Mouse (Mus musculus) limb, embryonic 14.5 days (tissue): Measurements from ENCODE around the gene Spats1. TPM values are rescaled to one million over a fixed set of nuclear protein-coding genes. Genes with fewer than 3 reads are reported as not detected.
A peak's percentile ranks its signal among the peaks of the same experiment; 100 is the strongest.

Experiments used
- ATAC-seq: fragments of 200-750 bp; cut with Nextera tagmentation; 2 replicates; pipeline ENCODE4 v1.8.0; 2017; ENCODE audit warnings: low read depth, moderate number of reproducible peaks, moderate TSS enrichment; ENCODE audit not compliant: low FRiP score
- DNase-seq: peaks from one replicate; pipeline ENCODE4 v3.0.0-alpha.2; 2015; ENCODE audit warnings: low spot score
- H3K27ac ChIP-seq: fragments of 300-500 bp; sonication (generic); replicated peaks from 2 replicates; pipeline ENCODE4 v1.5.1; 2014; ENCODE audit warnings: low read depth, mild to moderate bottlenecking, low read length, moderate library complexity, mixed read lengths
- H3K27me3 ChIP-seq: fragments of 300-500 bp; sonication (generic); 2 replicates; pipeline ENCODE4 v1.6.1; 2014; ENCODE audit warnings: low read length, mixed read lengths; ENCODE audit not compliant: control insufficient read depth, insufficient read depth
- H3K36me3 ChIP-seq: fragments of 300-500 bp; sonication (generic); 2 replicates; pipeline ENCODE4 v1.6.1; 2014; ENCODE audit warnings: mild to moderate bottlenecking, low read length, moderate library complexity, mixed read lengths; ENCODE audit not compliant: control insufficient read depth, insufficient read depth
- H3K4me1 ChIP-seq: fragments of 300-500 bp; sonication (generic); 2 replicates; pipeline ENCODE4 v1.6.1; 2014; ENCODE audit warnings: antibody characterized with exemption, low read length, mixed read lengths; ENCODE audit not compliant: control insufficient read depth, insufficient read depth
- H3K4me2 ChIP-seq: fragments of 300-500 bp; sonication (generic); replicated peaks from 2 replicates; pipeline ENCODE4 v1.6.1; 2014; ENCODE audit warnings: low read depth, mild to moderate bottlenecking, low read length, moderate library complexity; ENCODE audit not compliant: severe bottlenecking
- H3K4me3 ChIP-seq: fragments of 300-500 bp; sonication (generic); replicated peaks from 2 replicates; pipeline ENCODE4 v1.5.1; 2014; ENCODE audit warnings: low read length
- H3K9ac ChIP-seq: fragments of 300-500 bp; sonication (generic); 2 replicates; pipeline ENCODE4 v1.6.1; 2014; ENCODE audit warnings: mild to moderate bottlenecking, low read depth, low read length, moderate library complexity; ENCODE audit not compliant: severe bottlenecking
- H3K9me3 ChIP-seq: fragments of 300-500 bp; sonication (generic); 2 replicates; pipeline ENCODE4 v1.6.1; 2016; ENCODE audit warnings: low read length; ENCODE audit not compliant: control insufficient read depth
- POLR2A ChIP-seq: fragments of 200-500 bp; IDR thresholded peaks from 2 replicates; pipeline ENCODE4 v1.8.0; 2012; ENCODE audit warnings: inconsistent platforms, mild to moderate bottlenecking, moderate library complexity, borderline replicate concordance; ENCODE audit not compliant: insufficient read depth, insufficient read length; ENCODE audit errors: extremely low read depth
- WGBS: fragments of 180-500 bp; shearing (Covaris S2); extraction: QIAGEN DNeasy Blood & Tissue Kit; methylation state at CpG from one replicate; pipeline ENCODE4 v1.1.7; 2014; 5-methylcytosine and 5-hydroxymethylcytosine counted together
- polyA plus RNA-seq, 2 experiments: library from polyadenylated mRNA; depleted of rRNA in 1 of 2; stranded (reverse) in 1 of 2; unstranded in 1 of 2; fragments of >200 nt; fragmentation: Nextera tagmentation in 1 of 2; extraction: Ambion mirVana in 1 of 2; gene quantifications; 2 replicates each; pipeline versions ENCODE4 v1.2.1 to v1.2.3; 2012 to 2014

Spats1 gene
- polyA plus RNA-seq, 2 experiments = 0.44 to 0.62 TPM

GRCm38 (mm10) chr17:45450153-45450552 lies 25.1 kb downstream of the Spats1 start:
- Histone ChIP-seq H3K27ac (no peak overlapping the region), H3K4me3 (no peak overlapping the region), H3K36me3 (peaks cover 5% of the 10 kb centered on the region; the same call in 1 of the 2 replicates), H3K4me2 (no peak overlapping the region), H3K27me3 (no peaks in the 10 kb centered on the region), H3K4me1 (0 out of 2 replicates have a peak, but pooled peaks cover 3% of the 10 kb centered on the region), H3K9me3 (no peaks in the 10 kb centered on the region), H3K9ac (no peak overlapping the region)
- no peak for ATAC-seq
- TF ChIP-seq POLR2A = no peak
- WGBS = 87% methylated on average over 6 of the region's 6 CpGs
- DNase-seq = no peak

GRCm38 (mm10) chr17:45449586-45449985 lies 25.6 kb downstream of the Spats1 start:
- Histone ChIP-seq H3K4me3 (no peak overlapping the region), H3K4me2 (no peak overlapping the region), H3K4me1 (0 out of 2 replicates have a peak, but pooled peaks cover 3% of the 10 kb centered on the region), H3K27ac (no peak overlapping the region), H3K9me3 (no peaks in the 10 kb centered on the region), H3K9ac (no peak overlapping the region), H3K36me3 (peaks cover 5% of the 10 kb centered on the region; the same call in 1 of the 2 replicates), H3K27me3 (no peaks in the 10 kb centered on the region)
- ATAC-seq (no peak), DNase-seq (no peak)
- WGBS = 94% methylated on average over 8 of the region's 8 CpGs
- no peak for TF ChIP-seq POLR2A

- no peak overlapping the region for H3K27ac ChIP-seq
- no peaks in the 10 kb centered on the region for H3K27me3 ChIP-seq
- peaks cover 9% of the 10 kb centered on the region; the same call in 1 of the 2 replicates for H3K36me3 ChIP-seq
- H3K4me3 ChIP-seq = no peak overlapping the region
- DNase-seq = no peak
- H3K9me3 ChIP-seq = no peaks in the 10 kb centered on the region
- no peak for ATAC-seq
- H3K4me1 ChIP-seq = no peaks in the 10 kb centered on the region
- no peak overlapping the region for H3K9ac ChIP-seq
- no peak overlapping the region for H3K4me2 ChIP-seq
- no peak for TF ChIP-seq POLR2A
- 87% methylated on average over 2 of the region's 2 CpGs for WGBS
Observed at GRCm38 (mm10) chr17:45447063-45447462, 28.2 kb downstream of the Spats1 start.

- WGBS = 82% methylated on average over 4 of the region's 4 CpGs
- Histone ChIP-seq H3K9ac (no peak overlapping the region), H3K9me3 (no peaks in the 10 kb centered on the region), H3K4me1 (no peaks in the 10 kb centered on the region), H3K4me3 (no peak overlapping the region), H3K4me2 (no peak overlapping the region), H3K27me3 (no peaks in the 10 kb centered on the region), H3K36me3 (peaks cover 12% of the 10 kb centered on the region; the same call in 1 of the 2 replicates), H3K27ac (no peak overlapping the region)
- TF ChIP-seq POLR2A = no peak
- no peak for ATAC-seq
- DNase-seq = no peak
Observed at GRCm38 (mm10) chr17:45445923-45446322, 29.3 kb downstream of the Spats1 start.

- Histone ChIP-seq H3K27me3 (no peaks in the 10 kb centered on the region), H3K4me3 (peak overlapping the region; percentile 69), H3K9ac (peak overlapping the region; percentile 78), H3K9me3 (no peaks in the 10 kb centered on the region), H3K4me1 (peaks cover 17% of the 10 kb centered on the region), H3K4me2 (peak overlapping the region; percentile 89), H3K27ac (peak overlapping the region; percentile 90), H3K36me3 (peaks cover 13% of the 10 kb centered on the region)
- 6% methylated on average over 12 of the region's 12 CpGs for WGBS
- no peak for TF ChIP-seq POLR2A
- ATAC-seq (no peak), DNase-seq (peak; percentile 24)
Observed at GRCm38 (mm10) chr17:45434262-45434590, 41.0 kb downstream of the Spats1 start.
